Mouse (Mus musculus): ENCODE results near the gene Hvcn1.

- no peak for TF ChIP-seq CTCF (IDR thresholded peaks at IDR 0.05; ENCODE audit: low read depth, low read length)
- no peak for TF ChIP-seq POLR2A (IDR thresholded peaks at IDR 0.05; ENCODE audit: extremely low read depth, insufficient read depth, low read length)
Measured at GRCm38 (mm10) chr5:122287026-122287425, 80.4 kb downstream of the Hvcn1 start.

Data from liver, adult 2 months (tissue).